Mouse (Mus musculus) heart, embryonic 15.5 days (tissue): ENCODE measurements at regions not wholly inside any gene's neighbourhood (a gene's known extent, or its start where the extent isn't known, plus 50 kb on each side); places are given as distances from the start of the nearest gene placed in this dataset.

Experiments
- ATAC-seq: fragments of 200-750 bp; cut with Nextera tagmentation; replicated peaks from 2 replicates; pipeline ENCODE4 v1.8.0; 2017; ENCODE audit warnings: low read depth, moderate TSS enrichment; ENCODE audit not compliant: insufficient number of reproducible peaks, insufficient read depth, low FRiP score
- H3K27ac ChIP-seq: fragments of 300-500 bp; sonication (generic); 2 replicates; pipeline ENCODE4 v1.5.1; 2015; ENCODE audit warnings: mild to moderate bottlenecking, inconsistent platforms
- H3K27me3 ChIP-seq: fragments of 300-500 bp; sonication (generic); 2 replicates; pipeline ENCODE4 v1.6.1; 2015; ENCODE audit warnings: inconsistent platforms
- H3K36me3 ChIP-seq: fragments of 300-500 bp; sonication (generic); 2 replicates; pipeline ENCODE4 v1.6.1; 2015; ENCODE audit warnings: mild to moderate bottlenecking, inconsistent platforms
- H3K4me1 ChIP-seq: fragments of 300-500 bp; sonication (generic); replicated peaks from 2 replicates; pipeline ENCODE4 v1.6.1; 2015; ENCODE audit warnings: inconsistent platforms
- H3K4me2 ChIP-seq: fragments of 300-500 bp; sonication (generic); 2 replicates; pipeline ENCODE4 v1.6.1; 2015; ENCODE audit warnings: inconsistent platforms, mild to moderate bottlenecking, moderate library complexity
- H3K4me3 ChIP-seq: fragments of 300-500 bp; sonication (generic); 2 replicates; pipeline ENCODE4 v1.5.1; 2015; ENCODE audit warnings: mild to moderate bottlenecking, inconsistent platforms
- H3K9ac ChIP-seq: fragments of 300-500 bp; sonication (generic); 2 replicates; pipeline ENCODE4 v1.6.1; 2015; ENCODE audit warnings: mild to moderate bottlenecking, inconsistent platforms
- H3K9me3 ChIP-seq: fragments of 300-500 bp; sonication (generic); replicated peaks from 2 replicates; pipeline ENCODE4 v1.6.1; 2016; ENCODE audit warnings: inconsistent platforms
- WGBS: fragments of 180-500 bp; shearing (Covaris S2); methylation state at CpG from one replicate; pipeline ENCODE4 v1.1.7; 2015; ENCODE audit warnings: mixed read lengths; 5-methylcytosine and 5-hydroxymethylcytosine counted together

DNA sequence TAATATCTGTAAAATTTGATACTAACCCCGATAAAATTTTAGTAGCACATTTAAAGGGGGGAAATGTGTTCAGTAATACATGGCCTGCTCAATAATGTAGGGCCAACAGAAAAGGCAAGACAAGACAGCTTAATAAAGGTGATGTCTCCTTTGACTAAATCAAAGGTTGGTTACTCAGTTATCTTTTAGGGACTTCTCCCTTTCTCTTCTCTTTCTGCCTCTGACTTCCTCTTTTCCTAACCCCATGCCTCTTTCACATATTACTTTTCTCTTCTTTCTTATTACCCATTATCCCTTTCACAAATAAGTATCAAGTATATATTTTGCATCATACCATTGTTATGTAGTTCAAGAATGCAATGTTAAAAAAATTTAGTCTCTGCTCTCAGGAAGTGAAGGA, 510.2 kb upstream of the Kif18a start:
- WGBS: 76% methylated on average over 1 of the region's 1 CpGs
- H3K9me3 ChIP-seq: no peaks in the 10 kb centered on the region
- no peak overlapping the region for H3K9ac ChIP-seq
- H3K4me3 ChIP-seq: no peak overlapping the region
- no peaks in the 10 kb centered on the region for H3K4me1 ChIP-seq
- H3K4me2 ChIP-seq: no peak overlapping the region
- no peak for ATAC-seq
- no peaks in the 10 kb centered on the region for H3K27me3 ChIP-seq
- H3K27ac ChIP-seq: no peak overlapping the region
- H3K36me3 ChIP-seq: no peaks in the 10 kb centered on the region

DNA sequence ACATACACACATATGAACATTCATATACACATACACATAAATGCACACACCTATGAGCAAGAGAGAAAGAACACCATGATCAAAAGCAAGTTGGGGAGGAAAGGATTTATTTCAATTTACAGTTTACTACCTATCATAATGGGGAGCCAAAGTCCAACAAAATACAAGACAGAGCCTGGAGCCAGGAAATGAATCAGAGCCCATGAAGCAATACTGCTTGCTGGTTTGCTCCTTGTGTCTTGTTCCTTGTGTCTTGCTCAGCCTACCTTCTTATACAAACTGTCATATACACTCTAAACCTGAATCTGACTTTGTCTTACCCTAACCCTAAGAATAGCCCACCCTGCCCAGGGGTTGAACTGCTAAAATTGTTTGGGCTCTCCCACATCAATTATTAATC, 497.1 kb upstream of the Kif18a start:
- Histone ChIP-seq H3K4me3 (no peak overlapping the region), H3K36me3 (no peaks in the 10 kb centered on the region), H3K9me3 (no peaks in the 10 kb centered on the region), H3K9ac (no peak overlapping the region), H3K4me2 (no peak overlapping the region), H3K4me1 (no peaks in the 10 kb centered on the region), H3K27me3 (no peaks in the 10 kb centered on the region), H3K27ac (no peak overlapping the region)
- no peak for ATAC-seq

DNA sequence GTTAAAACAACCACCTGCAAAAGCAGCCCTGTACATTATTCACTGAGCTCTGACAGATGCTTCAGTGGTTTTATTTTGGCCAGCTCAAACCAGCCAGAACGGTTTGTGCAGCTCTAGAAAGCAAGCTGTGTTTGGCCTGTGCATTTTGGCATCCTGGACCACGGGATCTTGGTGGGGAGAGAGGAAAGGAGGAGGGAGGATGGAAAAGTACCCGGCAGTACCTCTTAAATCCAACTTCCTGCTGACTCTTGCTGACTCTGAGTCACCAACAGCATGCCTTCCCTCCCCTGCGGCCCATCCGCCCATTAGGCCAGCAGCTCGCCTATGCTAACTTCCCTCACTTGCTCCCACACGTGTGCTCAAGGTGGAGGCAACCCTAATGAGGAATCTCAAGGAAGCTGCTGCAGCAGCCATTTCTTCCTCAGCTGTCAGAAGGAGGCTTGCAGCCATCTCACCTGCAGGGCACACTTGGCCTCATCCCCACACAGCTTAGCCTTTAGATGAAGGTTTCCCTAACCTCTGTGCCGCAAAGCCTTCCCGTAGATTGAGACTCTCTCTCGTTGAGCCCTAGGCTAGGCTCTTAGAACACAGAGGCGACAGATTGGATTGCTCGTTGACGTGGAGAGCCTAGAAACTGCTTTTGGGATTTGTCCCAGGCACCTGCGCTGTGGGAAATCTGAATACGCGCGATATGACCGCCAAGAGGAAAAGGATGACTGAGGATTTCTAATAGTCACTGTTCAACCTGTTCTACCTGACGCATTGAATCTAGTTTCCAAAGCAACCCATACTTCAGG, 495.2 kb upstream of the Kif18a start:
- no peaks in the 10 kb centered on the region for H3K9me3 ChIP-seq
- 74% methylated on average over 19 of the region's 19 CpGs for WGBS
- ATAC-seq: no peak
- H3K4me1 ChIP-seq: no peaks in the 10 kb centered on the region
- no peaks in the 10 kb centered on the region for H3K36me3 ChIP-seq
- H3K4me3 ChIP-seq: no peak overlapping the region
- H3K9ac ChIP-seq: no peak overlapping the region
- H3K27me3 ChIP-seq: no peaks in the 10 kb centered on the region
- H3K4me2 ChIP-seq: no peak overlapping the region
- H3K27ac ChIP-seq: no peak overlapping the region

DNA sequence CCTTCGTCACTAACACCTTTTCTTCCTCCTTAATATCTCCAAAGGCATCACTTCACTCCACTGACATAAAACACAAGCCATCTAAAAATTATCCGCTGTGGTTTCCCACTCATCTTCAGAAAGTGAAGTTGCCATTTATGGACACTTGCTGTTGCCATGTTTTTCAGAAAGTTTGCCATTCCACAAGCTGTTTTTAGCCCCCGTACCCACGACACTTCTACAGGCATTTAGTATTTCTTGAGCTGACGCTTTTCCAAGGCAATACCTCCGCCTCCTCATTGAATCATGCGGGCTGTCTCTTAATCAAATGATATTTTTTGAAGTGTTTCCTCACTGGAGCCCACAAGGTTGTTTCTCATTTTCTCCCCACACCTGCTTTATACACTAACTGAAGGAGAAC, 491.4 kb upstream of the Kif18a start:
- WGBS: 82% methylated on average over 7 of the region's 7 CpGs
- Histone ChIP-seq H3K36me3 (no peaks in the 10 kb centered on the region), H3K9me3 (no peaks in the 10 kb centered on the region), H3K4me3 (no peak overlapping the region), H3K4me2 (no peak overlapping the region), H3K27ac (no peak overlapping the region), H3K4me1 (no peaks in the 10 kb centered on the region), H3K9ac (no peak overlapping the region), H3K27me3 (no peaks in the 10 kb centered on the region)
- ATAC-seq: no peak

DNA sequence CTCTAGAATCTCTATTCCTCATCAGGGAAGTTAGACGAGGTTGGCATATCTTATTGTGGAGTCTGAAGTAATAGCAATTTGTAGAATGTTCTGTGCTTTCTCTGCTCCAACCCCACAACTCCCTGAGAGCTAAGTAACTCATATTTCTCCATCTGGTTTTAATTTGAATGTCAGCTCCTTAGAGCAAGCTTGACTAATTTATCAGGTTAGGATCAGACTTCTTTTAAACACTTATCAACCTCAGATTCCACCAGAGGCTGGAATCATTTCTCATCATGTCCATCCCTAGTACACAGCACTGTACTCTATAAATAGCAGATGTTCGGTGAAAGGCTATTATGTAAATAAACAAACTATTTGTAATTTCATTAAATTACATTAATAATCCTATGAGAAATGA, 485.4 kb upstream of the Kif18a start:
- Histone ChIP-seq H3K27ac (no peak overlapping the region), H3K36me3 (no peaks in the 10 kb centered on the region), H3K4me1 (no peaks in the 10 kb centered on the region), H3K9ac (no peak overlapping the region), H3K4me3 (no peak overlapping the region), H3K27me3 (no peaks in the 10 kb centered on the region), H3K4me2 (no peak overlapping the region), H3K9me3 (no peaks in the 10 kb centered on the region)
- WGBS: 45% methylated on average over 2 of the region's 2 CpGs
- no peak for ATAC-seq

DNA sequence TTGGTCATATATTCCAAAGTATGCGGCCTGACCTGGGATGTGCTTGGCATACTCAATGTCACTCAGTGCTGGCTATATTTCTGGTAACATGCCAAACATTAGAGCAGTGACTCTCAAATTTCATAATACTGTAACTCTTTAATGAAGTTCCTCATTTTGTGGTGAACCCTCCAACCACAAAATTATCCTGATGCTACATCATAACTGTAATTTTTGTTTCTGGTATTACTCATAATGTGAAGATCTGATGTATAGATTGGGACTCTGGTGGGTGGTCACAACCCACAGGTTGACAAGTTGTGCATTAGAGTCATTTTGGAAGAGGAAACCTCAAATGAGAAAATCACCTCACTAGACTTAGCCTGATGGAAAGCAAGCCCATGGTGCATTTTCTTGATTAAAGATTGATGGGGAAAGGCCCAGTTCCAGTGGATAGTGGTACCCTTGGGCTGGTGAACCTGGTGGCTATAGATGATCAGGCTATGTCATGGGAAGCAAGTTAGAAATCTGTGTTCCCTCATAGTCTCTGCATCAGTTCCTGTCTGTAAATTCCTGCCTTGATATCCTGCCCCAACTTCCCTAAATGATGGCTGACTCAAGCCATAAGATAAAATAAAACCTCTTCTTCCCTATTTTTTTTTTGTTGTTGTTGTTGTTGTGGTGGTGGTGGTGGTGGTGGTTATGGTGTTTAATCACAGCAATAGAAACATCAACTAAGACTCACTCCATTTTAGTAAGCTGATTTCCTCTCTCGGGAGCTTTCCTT, 483.5 kb upstream of the Kif18a start:
- no peak overlapping the region for H3K4me3 ChIP-seq
- no peak overlapping the region for H3K9ac ChIP-seq
- no peak for ATAC-seq
- WGBS: 83% methylated on average over 2 of the region's 2 CpGs
- no peaks in the 10 kb centered on the region for H3K36me3 ChIP-seq
- H3K27me3 ChIP-seq: no peaks in the 10 kb centered on the region
- H3K9me3 ChIP-seq: no peaks in the 10 kb centered on the region
- H3K4me2 ChIP-seq: no peak overlapping the region
- H3K27ac ChIP-seq: no peak overlapping the region
- H3K4me1 ChIP-seq: no peaks in the 10 kb centered on the region

DNA sequence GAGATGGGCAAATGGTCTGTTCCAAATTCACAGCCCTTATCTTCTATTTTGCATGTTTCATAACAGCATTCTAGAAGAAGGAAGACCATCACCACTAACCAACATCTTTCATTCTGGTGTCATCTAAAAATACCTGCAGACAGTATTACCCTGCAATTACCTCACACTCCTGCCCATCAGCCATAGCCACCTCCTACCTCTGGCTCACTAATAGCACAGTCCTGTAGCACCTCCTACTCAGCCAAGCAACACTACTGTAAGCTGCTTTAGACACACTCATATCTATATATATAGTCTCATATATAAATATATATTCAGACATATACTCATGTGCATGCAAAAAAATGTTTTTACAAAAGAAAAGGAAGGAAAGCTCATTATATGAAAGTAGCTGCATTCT, 468.2 kb upstream of the Kif18a start:
- Histone ChIP-seq H3K4me2 (no peak overlapping the region), H3K9me3 (no peaks in the 10 kb centered on the region), H3K27me3 (no peaks in the 10 kb centered on the region), H3K36me3 (no peaks in the 10 kb centered on the region), H3K4me3 (no peak overlapping the region), H3K27ac (no peak overlapping the region), H3K9ac (no peak overlapping the region), H3K4me1 (no peaks in the 10 kb centered on the region)
- ATAC-seq: no peak

DNA sequence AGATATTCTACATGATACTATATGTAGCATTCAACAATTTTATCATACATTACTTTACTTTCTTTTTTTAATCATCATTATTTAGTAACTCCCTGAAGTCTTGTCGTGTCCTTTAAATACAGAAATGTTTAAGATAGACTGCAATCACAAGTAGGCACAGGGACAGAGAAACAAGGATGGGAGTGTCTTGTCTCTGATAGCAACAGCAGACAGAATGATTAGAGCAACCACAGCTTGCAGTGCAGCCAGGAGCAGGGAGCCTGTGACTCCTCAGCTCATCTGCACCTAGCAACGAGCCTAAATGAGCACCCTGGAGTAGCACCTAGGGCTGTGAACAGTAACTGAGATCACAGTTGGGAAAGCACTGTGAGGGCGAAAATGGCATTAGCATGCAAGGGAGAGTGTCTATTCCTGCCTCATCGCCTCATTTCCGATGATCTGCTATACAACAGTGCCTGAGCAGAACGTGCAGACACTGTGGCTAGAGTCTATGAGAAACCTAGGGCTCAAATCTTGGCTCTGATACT, 467.4 kb upstream of the Kif18a start:
- no peak for ATAC-seq
- 40% methylated on average over 6 of the region's 6 CpGs for WGBS

DNA sequence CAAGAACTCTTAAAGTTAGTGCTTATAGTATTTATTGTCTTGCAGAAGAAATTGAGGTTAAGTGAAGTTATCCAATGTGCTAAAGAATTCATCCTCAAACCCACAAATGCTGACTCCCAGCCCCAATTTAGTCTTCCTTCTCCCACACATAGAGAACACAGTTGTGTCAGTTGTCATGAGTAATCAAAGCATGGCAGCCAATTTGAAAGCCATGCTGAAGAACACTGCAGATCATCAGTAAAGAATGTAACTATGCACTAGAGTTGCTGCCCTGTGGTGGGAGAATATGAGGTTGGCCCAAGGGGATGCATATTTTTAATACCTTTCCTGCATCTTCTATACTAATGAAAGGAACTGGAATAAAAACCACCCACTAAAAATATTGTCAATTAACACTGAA, 464.0 kb upstream of the Kif18a start:
- no peak overlapping the region for H3K9ac ChIP-seq
- H3K36me3 ChIP-seq: no peaks in the 10 kb centered on the region
- H3K4me1 ChIP-seq: no peaks in the 10 kb centered on the region
- no peaks in the 10 kb centered on the region for H3K27me3 ChIP-seq
- H3K9me3 ChIP-seq: no peaks in the 10 kb centered on the region
- H3K4me2 ChIP-seq: no peak overlapping the region
- ATAC-seq: no peak
- H3K27ac ChIP-seq: no peak overlapping the region
- no peak overlapping the region for H3K4me3 ChIP-seq

More for the DNA sequence above, 467.4 kb upstream of the Kif18a start:
- H3K36me3 ChIP-seq: no peaks in the 10 kb centered on the region
- H3K4me2 ChIP-seq: no peak overlapping the region
- no peak overlapping the region for H3K9ac ChIP-seq
- no peaks in the 10 kb centered on the region for H3K27me3 ChIP-seq
- no peak overlapping the region for H3K4me3 ChIP-seq
- H3K4me1 ChIP-seq: no peaks in the 10 kb centered on the region
- no peaks in the 10 kb centered on the region for H3K9me3 ChIP-seq
- H3K27ac ChIP-seq: no peak overlapping the region

DNA sequence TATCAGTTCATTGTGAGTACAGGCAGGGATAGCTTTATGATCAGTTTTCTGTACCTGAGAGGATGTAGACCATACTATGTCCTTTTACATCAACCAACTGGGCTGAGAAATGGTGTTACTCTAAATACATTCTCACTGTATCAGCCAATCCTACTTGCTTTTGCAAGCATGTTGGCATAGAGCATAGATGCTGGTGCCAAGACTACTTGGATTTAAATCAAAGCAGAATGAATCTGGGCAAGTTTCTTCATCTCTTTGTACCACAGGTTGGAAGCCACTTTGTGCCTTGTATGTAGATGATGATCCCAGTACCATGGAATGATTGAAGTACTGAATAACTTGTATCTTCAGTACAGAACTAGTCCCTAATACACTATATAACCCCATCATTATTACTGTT, 456.5 kb upstream of the Kif18a start:
- peaks cover 11% of the 10 kb centered on the region; the same call in 1 of the 2 replicates for H3K4me1 ChIP-seq
- no peak overlapping the region for H3K9ac ChIP-seq
- no peaks in the 10 kb centered on the region for H3K27me3 ChIP-seq
- H3K27ac ChIP-seq: no peak overlapping the region
- no peaks in the 10 kb centered on the region for H3K9me3 ChIP-seq
- H3K4me2 ChIP-seq: no peak overlapping the region
- ATAC-seq: no peak
- H3K4me3 ChIP-seq: no peak overlapping the region
- H3K36me3 ChIP-seq: no peaks in the 10 kb centered on the region

DNA sequence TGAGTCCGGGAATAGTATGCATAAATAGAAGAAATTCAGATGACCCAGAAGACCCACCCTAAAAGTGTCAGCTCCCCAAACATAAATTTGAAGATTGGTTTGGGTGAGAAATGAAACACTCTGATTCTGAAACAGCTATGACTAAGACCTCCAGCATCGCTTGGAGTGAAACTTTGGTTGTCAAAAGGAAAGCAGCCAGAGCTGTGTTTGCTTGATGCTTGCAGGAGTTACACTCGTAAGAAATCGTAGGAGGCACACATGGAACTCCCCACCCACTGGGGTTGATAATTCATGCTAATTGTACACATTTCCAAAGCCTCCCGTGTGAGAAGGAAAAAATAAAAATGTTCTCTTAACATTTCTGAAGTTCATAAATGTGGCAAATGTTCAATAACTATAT, 454.6 kb upstream of the Kif18a start:
- H3K9me3 ChIP-seq: no peaks in the 10 kb centered on the region
- ATAC-seq: no peak

More for the DNA sequence above, 454.6 kb upstream of the Kif18a start:
- no peak overlapping the region for H3K27ac ChIP-seq
- H3K9ac ChIP-seq: no peak overlapping the region
- no peaks in the 10 kb centered on the region for H3K27me3 ChIP-seq
- no peak overlapping the region for H3K4me2 ChIP-seq
- peaks cover 11% of the 10 kb centered on the region; the same call in 1 of the 2 replicates for H3K4me1 ChIP-seq
- H3K4me3 ChIP-seq: no peak overlapping the region
- no peaks in the 10 kb centered on the region for H3K36me3 ChIP-seq
- 64% methylated on average over 5 of the region's 5 CpGs for WGBS
